Mouse (Mus musculus): ENCODE results near the gene Rpl3.
A peak's percentile ranks its signal among the peaks of the same experiment; 100 is the strongest.

Gene Rpl3

GRCm38 (mm10) chr15:80083740-80084139 is 7.9 kb downstream of the Rpl3 start:
- no peak for DNase-seq

- DNase-seq: peak; percentile 99
Measured at GRCm38 (mm10) chr15:80083276-80083731, 8.4 kb downstream of the Rpl3 start.

GRCm38 (mm10) chr15:80082661-80083275 is 8.9 kb downstream of the Rpl3 start:
- DNase-seq: no peak

- DNase-seq: no peak
Measured at GRCm38 (mm10) chr15:80081801-80082546, 9.7 kb downstream of the Rpl3 start.

GRCm38 (mm10) chr15:80080711-80081615 is 10.7 kb downstream of the Rpl3 start:
- DNase-seq: no peak

- DNase-seq: no peak
Measured at GRCm38 (mm10) chr15:80079954-80080353, 11.7 kb downstream of the Rpl3 start.

GRCm38 (mm10) chr15:80079129-80079668 is 12.5 kb downstream of the Rpl3 start:
- DNase-seq: no peak

DNA sequence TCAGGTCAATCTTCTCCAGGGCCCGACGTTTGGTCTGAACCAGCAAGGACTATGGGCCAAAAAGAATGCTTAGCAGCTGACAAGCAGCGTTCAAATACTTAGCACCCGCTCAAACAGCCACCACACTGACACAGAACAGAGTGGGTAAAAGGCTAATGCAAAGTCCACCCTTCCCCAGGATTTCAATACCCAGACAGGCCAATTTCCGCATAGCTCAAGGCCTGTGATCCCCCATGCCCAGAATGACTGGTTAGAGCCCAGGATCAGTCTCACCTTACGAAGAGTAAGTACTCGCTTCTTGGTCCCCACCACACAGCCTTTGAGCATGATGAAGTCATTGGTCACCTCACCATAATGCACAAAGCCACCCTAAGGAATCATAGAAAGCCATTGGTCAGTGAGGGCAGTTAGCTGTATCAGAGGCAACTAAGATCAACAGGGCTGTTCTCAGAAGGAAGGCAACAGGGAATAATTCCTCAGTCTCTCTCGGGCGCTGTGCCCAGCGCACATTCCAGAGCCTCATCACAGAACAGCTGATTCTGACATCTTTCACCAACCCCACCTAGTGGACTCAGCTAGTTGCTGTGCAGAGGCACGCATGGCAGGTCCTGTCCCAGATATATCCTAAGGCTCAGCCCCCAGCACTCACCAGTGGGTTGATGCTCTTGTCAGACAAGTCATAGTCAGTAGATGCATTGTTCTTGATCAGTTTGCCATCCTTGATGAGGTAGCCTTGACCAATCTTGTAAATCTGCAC is 13.4 kb downstream of the Rpl3 start:
- no peak for DNase-seq

DNA sequence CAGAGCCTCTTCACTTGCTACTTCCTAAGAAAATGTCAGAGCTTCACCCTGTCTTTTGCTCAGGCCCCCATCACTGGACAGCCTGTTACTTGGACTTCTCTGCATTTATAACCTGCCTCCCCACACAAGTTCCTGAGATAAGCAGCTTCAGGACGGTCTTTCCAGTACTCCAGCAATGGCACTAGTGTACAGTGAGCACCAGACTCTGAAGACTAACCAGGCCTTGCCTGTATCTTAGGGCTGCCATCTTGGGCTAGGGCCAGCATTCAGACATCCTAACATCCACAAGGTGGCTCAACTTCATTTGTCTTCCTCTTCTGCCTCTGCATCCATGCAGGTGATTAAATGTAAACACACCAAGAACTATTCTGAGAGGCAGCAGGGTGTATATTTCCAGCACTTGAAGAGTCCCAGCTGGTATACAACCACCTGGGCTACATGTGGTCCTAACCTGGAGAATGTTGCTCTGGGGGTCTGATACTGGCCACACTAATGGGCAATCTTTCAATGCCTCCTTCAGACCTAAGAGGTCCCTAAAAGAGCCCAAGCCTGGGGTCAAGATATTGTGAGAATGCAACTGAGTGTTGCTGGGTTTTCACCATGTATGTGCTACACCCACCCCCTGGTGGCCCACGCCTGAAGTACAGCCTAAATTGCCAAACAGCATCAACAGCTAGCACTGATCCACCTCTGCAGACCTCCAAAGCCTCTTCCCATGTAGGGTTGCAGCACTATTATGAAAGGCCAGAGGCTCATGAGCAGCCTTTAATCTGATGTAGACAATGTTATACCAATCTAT is 15.1 kb downstream of the Rpl3 start:
- DNase-seq: peak; percentile 75

GRCm38 (mm10) chr15:80075733-80076337 is 15.8 kb downstream of the Rpl3 start:
- no peak for DNase-seq

- no peak for DNase-seq
Measured at GRCm38 (mm10) chr15:80075374-80075694, 16.3 kb downstream of the Rpl3 start.

DNA sequence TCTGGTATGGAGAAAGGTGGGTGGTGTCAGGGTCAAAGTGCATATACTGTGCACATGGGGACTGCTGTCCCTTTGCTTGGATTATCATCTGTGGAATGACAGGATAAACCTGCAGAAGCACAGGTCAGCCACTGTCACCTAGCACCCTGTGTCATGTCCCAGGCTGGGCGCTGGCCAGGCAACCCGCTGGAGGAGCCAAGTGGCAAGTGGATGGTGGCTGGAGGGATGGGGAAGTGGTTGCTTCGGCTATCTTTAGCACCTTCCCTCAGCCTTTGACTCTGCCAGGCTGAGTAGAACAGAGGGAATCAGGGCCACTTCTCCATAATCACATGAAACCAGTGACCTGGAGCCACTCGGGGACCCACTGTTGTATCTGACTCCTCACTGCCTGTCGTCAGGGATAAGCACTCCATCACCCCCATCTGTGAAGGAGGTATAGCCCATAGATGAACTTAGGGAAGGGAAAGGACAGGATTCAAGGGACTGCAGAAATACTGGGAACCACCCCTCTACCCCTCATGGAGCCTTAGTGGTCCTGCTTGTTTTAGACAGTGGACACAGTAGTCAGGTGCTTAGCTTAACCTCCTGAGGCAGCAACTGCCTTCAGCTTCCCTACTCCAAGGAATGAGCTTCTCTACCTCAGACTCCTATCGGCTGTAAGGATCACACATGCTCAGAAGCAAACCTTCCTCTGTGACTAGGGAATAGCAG is 16.9 kb downstream of the Rpl3 start:
- peak; percentile 80 for DNase-seq

- no peak for DNase-seq
Measured at GRCm38 (mm10) chr15:80073256-80073621, 18.4 kb downstream of the Rpl3 start.

GRCm38 (mm10) chr15:80072579-80073255 is 19.0 kb downstream of the Rpl3 start:
- DNase-seq: peak; percentile 35

DNA sequence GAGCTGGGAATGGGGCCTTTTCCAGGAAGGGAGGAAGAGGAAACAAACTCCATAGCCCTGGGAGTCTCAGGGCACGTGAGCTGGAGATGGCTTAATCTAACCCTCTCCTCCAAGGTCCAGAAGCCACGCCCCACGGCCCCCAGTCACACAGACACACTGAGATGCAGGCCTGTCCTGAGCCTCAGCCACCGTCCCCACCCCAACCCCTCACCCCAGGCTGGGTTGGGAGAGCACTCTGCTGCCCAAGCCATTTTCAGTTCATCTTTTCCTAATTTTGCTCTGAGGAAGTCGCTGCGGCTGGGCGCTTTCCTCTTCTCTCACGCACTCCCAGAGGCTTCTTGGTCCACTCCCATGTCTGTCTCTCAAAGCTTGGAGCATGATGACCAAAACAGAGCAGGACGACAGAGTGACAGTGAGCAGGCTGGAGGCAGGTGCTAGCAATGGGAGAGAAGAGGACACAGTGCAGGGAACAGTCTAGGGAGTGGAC is 19.7 kb downstream of the Rpl3 start:
- DNase-seq: peak; percentile 90

DNA sequence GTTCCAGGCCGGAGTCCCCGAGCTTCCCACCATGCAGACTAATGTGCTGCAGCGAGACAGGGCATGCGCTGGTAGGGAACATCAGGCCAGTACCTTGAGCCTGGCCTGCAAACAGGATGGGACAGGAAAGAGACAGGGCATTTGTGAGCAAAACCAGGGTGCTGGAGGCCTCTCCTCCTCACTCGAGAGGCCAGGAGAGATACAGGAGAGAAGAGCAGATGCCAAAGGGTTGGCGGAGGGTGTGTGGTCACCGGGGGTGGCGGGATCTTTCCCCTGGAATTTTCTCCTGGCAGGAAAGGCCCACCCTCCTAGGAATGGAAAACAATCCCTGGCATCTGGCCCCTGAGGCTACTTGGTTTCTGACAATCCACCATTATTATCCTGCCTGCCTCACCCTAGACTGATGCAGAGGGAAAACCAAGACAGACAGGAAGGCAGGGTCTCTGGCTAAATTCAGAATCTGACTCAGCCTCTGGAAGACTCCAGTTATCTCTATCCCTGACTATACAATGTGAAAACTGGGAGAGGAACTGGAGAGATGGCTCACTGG is 21.5 kb downstream of the Rpl3 start:
- DNase-seq: no peak

DNA sequence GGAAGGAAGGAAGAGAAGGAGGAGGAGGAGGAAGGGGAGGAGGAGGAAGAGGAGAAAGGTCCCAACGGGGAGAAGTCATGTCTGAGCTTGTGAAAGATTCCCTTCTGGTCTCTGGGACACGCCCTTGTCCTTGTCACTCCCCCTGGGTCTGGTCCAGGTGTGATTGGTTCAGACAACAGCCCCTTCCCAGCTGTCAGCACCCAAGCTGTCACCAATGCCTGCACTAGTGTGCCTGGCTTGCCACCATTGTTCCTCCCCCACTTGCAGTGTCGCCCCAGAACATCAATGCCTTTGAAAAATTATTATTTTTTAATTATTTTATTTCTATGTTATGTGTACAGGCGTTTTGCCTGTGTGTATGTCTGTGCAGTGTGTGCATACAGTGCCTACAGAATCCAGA is 22.5 kb downstream of the Rpl3 start:
- DNase-seq: no peak

GRCm38 (mm10) chr15:80066538-80066937 is 25.1 kb downstream of the Rpl3 start:
- DNase-seq: no peak

GRCm38 (mm10) chr15:80065414-80065813 is 26.3 kb downstream of the Rpl3 start:
- DNase-seq: no peak

DNA sequence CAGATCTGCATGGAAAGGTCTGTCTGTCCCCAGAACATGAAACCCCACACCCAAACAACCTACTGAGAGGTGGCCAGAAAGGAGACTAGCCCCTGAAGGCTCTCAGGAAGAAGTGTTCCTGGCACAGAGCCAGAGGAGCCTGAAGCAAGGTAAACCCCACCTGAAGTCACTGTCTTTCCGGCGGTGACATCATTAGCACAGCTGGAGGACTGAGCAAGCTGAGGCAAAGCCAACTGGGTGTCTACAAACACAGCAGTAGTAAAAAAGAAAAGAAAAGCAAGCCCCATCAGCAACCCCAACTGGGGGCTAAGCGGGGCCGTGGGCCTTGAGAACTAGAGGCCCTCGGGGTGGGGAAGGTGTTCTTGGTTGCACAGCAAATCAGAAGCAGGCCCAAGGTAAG is 26.7 kb downstream of the Rpl3 start:
- DNase-seq: no peak

Data from layer of hippocampus, adult 9-11 months (tissue).